Mouse (Mus musculus): ENCODE results near the gene Plcb4. TPM values are rescaled to one million over a fixed set of nuclear protein-coding genes. Genes with fewer than 3 reads are reported as not detected.
"Not testable (repeated sequence)": the region's sequence is repeated elsewhere in the genome, so short reads cannot be mapped to it uniquely, and the experiment has no call there.

Plcb4 gene
- polyA plus RNA-seq, 1 experiment from 2014 or later = 14.4 TPM

GRCm38 (mm10) chr2:135975978-135976377, 317.2 kb downstream of the Plcb4 start:
- Histone ChIP-seq H3K4me3 (ENCODE audit: low read depth, low read length) (no peak overlapping the region), H3K36me3 (ENCODE audit: control insufficient read depth, insufficient read depth, low read length) (peaks cover 10% of the 10 kb centered on the region)
- 84% methylated on average over 9 of the region's 9 CpGs for WGBS

DNA sequence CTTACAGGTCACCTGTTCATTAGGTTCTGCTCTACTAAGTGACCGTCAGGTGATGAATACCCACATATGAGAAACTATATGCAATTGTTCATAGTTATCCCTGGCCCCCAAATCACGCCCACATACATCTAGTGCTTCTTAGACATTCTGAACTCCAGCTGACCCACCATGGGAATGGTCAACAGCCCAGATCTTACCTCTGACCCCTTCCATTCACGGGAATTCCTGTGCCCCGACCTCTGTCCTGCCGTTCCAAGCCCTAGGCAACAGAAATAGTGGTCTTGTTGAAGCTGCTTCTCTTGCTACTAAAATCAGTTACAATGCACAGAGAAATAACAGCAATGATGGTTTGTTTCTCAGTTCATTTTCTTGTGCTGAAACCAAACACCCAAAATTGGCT, 320.0 kb downstream of the Plcb4 start:
- ATAC-seq (ENCODE audit: low FRiP score, low TSS enrichment) (no peak), DNase-seq (ENCODE audit: low spot score) (no peak)
- no peaks in the 10 kb centered on the region for H3K9me3 ChIP-seq (ENCODE audit: control insufficient read depth, low read length)
- H3K9ac ChIP-seq (ENCODE audit: low read length) = no peak overlapping the region
- no peak overlapping the region for H3K27ac ChIP-seq (replicated peaks)
- H3K4me1 ChIP-seq (replicated peaks; ENCODE audit: control insufficient read depth, insufficient read depth) = no peaks in the 10 kb centered on the region
- TF ChIP-seq EP300 (optimal IDR thresholded peaks at IDR 0.05) (no peak), CTCF (IDR thresholded peaks at IDR 0.05; ENCODE audit: low read depth) (no peak)
- H3K4me3 ChIP-seq (ENCODE audit: low read depth, low read length) = no peak overlapping the region
- H3K27me3 ChIP-seq (ENCODE audit: control insufficient read depth, insufficient read depth, low read length) = no peaks in the 10 kb centered on the region
- no peak overlapping the region for H3K4me2 ChIP-seq (replicated peaks; ENCODE audit: low read depth)
- 55% methylated on average over 5 of the region's 5 CpGs for WGBS
- 0 out of 2 replicates have a peak, but pooled peaks cover 2% of the 10 kb centered on the region for H3K36me3 ChIP-seq (ENCODE audit: control insufficient read depth, insufficient read depth, low read length)

More at GRCm38 (mm10) chr2:135975978-135976377, 317.2 kb downstream of the Plcb4 start:
- DNase-seq (ENCODE audit: low spot score) (no peak), ATAC-seq (ENCODE audit: low FRiP score, low TSS enrichment) (no peak)
- Histone ChIP-seq H3K4me2 (replicated peaks; ENCODE audit: low read depth) (no peak overlapping the region), H3K9me3 (ENCODE audit: control insufficient read depth, low read length) (no peaks in the 10 kb centered on the region), H3K27me3 (ENCODE audit: control insufficient read depth, insufficient read depth, low read length) (no peaks in the 10 kb centered on the region), H3K9ac (ENCODE audit: low read length) (no peak overlapping the region), H3K4me1 (replicated peaks; ENCODE audit: control insufficient read depth, insufficient read depth) (no peaks in the 10 kb centered on the region), H3K27ac (replicated peaks) (no peak overlapping the region)
- TF ChIP-seq EP300 (optimal IDR thresholded peaks at IDR 0.05) (no peak), CTCF (IDR thresholded peaks at IDR 0.05; ENCODE audit: low read depth) (no peak)

- no peak for ATAC-seq (ENCODE audit: low FRiP score, low TSS enrichment)
- WGBS = 20% methylated on average over 1 of the region's 1 CpGs
These were observed 321.6 kb downstream of the Plcb4 start for GRCm38 (mm10) chr2:135980428-135980827.

GRCm38 (mm10) chr2:135983972-135984371, 325.2 kb downstream of the Plcb4 start:
- no peak for TF ChIP-seq EP300 (optimal IDR thresholded peaks at IDR 0.05)
- no peak for TF ChIP-seq CTCF (IDR thresholded peaks at IDR 0.05; ENCODE audit: low read depth)

More at GRCm38 (mm10) chr2:135980428-135980827, 321.6 kb downstream of the Plcb4 start:
- H3K4me1 ChIP-seq (replicated peaks; ENCODE audit: control insufficient read depth, insufficient read depth) = no peaks in the 10 kb centered on the region
- no peak for TF ChIP-seq EP300 (optimal IDR thresholded peaks at IDR 0.05)
- TF ChIP-seq CTCF (IDR thresholded peaks at IDR 0.05; ENCODE audit: low read depth) = no peak
- H3K9ac ChIP-seq (ENCODE audit: low read length) = no peak overlapping the region
- H3K9me3 ChIP-seq (ENCODE audit: control insufficient read depth, low read length) = no peaks in the 10 kb centered on the region
- H3K36me3 ChIP-seq (ENCODE audit: control insufficient read depth, insufficient read depth, low read length) = 0 out of 2 replicates have a peak, but pooled peaks cover 2% of the 10 kb centered on the region
- no peak overlapping the region for H3K4me2 ChIP-seq (replicated peaks; ENCODE audit: low read depth)
- no peak for DNase-seq (ENCODE audit: low spot score)
- H3K27ac ChIP-seq (replicated peaks) = no peak overlapping the region
- H3K4me3 ChIP-seq (ENCODE audit: low read depth, low read length) = no peak overlapping the region
- no peaks in the 10 kb centered on the region for H3K27me3 ChIP-seq (ENCODE audit: control insufficient read depth, insufficient read depth, low read length)

GRCm38 (mm10) chr2:135985536-135986265, 326.9 kb downstream of the Plcb4 start:
- Histone ChIP-seq H3K9me3 (ENCODE audit: control insufficient read depth, low read length) (no peaks in the 10 kb centered on the region), H3K4me1 (replicated peaks; ENCODE audit: control insufficient read depth, insufficient read depth) (no peaks in the 10 kb centered on the region), H3K9ac (ENCODE audit: low read length) (no peak overlapping the region), H3K27me3 (ENCODE audit: control insufficient read depth, insufficient read depth, low read length) (no peaks in the 10 kb centered on the region), H3K36me3 (ENCODE audit: control insufficient read depth, insufficient read depth, low read length) (no peaks in the 10 kb centered on the region), H3K27ac (replicated peaks) (no peak overlapping the region), H3K4me2 (replicated peaks; ENCODE audit: low read depth) (no peak overlapping the region), H3K4me3 (ENCODE audit: low read depth, low read length) (no peak overlapping the region)
- WGBS = 83% methylated on average over 15 of the region's 15 CpGs
- DNase-seq (ENCODE audit: low spot score) (no peak), ATAC-seq (ENCODE audit: low FRiP score, low TSS enrichment) (no peak)
- TF ChIP-seq CTCF (IDR thresholded peaks at IDR 0.05; ENCODE audit: low read depth) (peak; percentile 44), EP300 (optimal IDR thresholded peaks at IDR 0.05) (no peak)

More at GRCm38 (mm10) chr2:135983972-135984371, 325.2 kb downstream of the Plcb4 start:
- 74% methylated on average over 4 of the region's 4 CpGs for WGBS
- Histone ChIP-seq H3K4me3 (ENCODE audit: low read depth, low read length) (no peak overlapping the region), H3K9me3 (ENCODE audit: control insufficient read depth, low read length) (no peaks in the 10 kb centered on the region), H3K9ac (ENCODE audit: low read length) (no peak overlapping the region), H3K27ac (replicated peaks) (no peak overlapping the region), H3K36me3 (ENCODE audit: control insufficient read depth, insufficient read depth, low read length) (no peaks in the 10 kb centered on the region), H3K27me3 (ENCODE audit: control insufficient read depth, insufficient read depth, low read length) (no peaks in the 10 kb centered on the region), H3K4me1 (replicated peaks; ENCODE audit: control insufficient read depth, insufficient read depth) (no peaks in the 10 kb centered on the region), H3K4me2 (replicated peaks; ENCODE audit: low read depth) (no peak overlapping the region)
- no peak for DNase-seq (ENCODE audit: low spot score)
- ATAC-seq (ENCODE audit: low FRiP score, low TSS enrichment) = peak; percentile 59; the same call in 1 of the 2 replicates

DNA sequence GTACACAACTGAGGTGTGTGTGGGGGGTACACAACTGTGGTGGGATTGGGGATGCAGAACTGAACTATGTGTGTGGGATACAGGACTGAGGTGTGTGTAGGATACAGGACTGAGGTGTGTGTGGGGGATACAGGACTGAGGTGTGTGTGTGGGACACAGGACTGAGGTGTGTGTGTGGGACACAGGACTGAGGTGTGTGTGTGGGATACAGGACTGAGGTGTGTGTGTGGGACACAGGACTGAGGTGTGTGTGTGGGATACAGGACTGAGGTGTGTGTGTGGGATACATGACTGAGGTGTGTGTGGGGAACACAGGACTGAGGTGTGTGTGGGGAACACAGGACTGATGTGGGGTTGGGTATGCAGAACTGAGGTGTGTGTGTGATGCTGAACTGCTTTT, 329.7 kb downstream of the Plcb4 start:
- not testable (repeated sequence) for H3K36me3 ChIP-seq (ENCODE audit: control insufficient read depth, insufficient read depth, low read length); H3K9ac ChIP-seq (ENCODE audit: low read length); H3K9me3 ChIP-seq (ENCODE audit: control insufficient read depth, low read length); H3K4me3 ChIP-seq (ENCODE audit: low read depth, low read length); H3K27me3 ChIP-seq (ENCODE audit: control insufficient read depth, insufficient read depth, low read length); H3K27ac ChIP-seq (replicated peaks); DNase-seq (ENCODE audit: low spot score); ATAC-seq (ENCODE audit: low FRiP score, low TSS enrichment); H3K4me1 ChIP-seq (replicated peaks; ENCODE audit: control insufficient read depth, insufficient read depth); H3K4me2 ChIP-seq (replicated peaks; ENCODE audit: low read depth)

GRCm38 (mm10) chr2:135990686-135991085, 331.9 kb downstream of the Plcb4 start:
- not testable (repeated sequence) for H3K27ac ChIP-seq (replicated peaks); ATAC-seq (ENCODE audit: low FRiP score, low TSS enrichment); DNase-seq (ENCODE audit: low spot score); H3K36me3 ChIP-seq (ENCODE audit: control insufficient read depth, insufficient read depth, low read length); H3K27me3 ChIP-seq (ENCODE audit: control insufficient read depth, insufficient read depth, low read length); H3K4me3 ChIP-seq (ENCODE audit: low read depth, low read length); H3K4me1 ChIP-seq (replicated peaks; ENCODE audit: control insufficient read depth, insufficient read depth); H3K9me3 ChIP-seq (ENCODE audit: control insufficient read depth, low read length); H3K9ac ChIP-seq (ENCODE audit: low read length); H3K4me2 ChIP-seq (replicated peaks; ENCODE audit: low read depth)
- 58% methylated on average over 6 of the region's 10 CpGs for WGBS
